Mouse (Mus musculus) ES-E14 (cell line): ENCODE measurements at regions not wholly inside any gene's neighbourhood (a gene's known extent, or its start where the extent isn't known, plus 50 kb on each side); places are given as distances from the start of the nearest gene placed in this dataset.

ENCODE experiments used
- CHD2 ChIP-seq: IDR thresholded peaks from 2 replicates; pipeline ENCODE4 v1.6.1; 2014; ENCODE audit warnings: mild to moderate bottlenecking, low read depth, low read length, inconsistent platforms
- HCFC1 ChIP-seq: IDR thresholded peaks from 2 replicates; pipeline ENCODE4 v1.6.1; 2012; ENCODE audit warnings: low read length, inconsistent platforms, borderline replicate concordance; ENCODE audit not compliant: insufficient read depth
- ZC3H11A ChIP-seq: IDR thresholded peaks from 2 replicates; pipeline ENCODE4 v1.6.1; 2012; ENCODE audit warnings: low read depth, mild to moderate bottlenecking, inconsistent platforms, low read length, borderline replicate concordance
- ZNF384 ChIP-seq: IDR thresholded peaks from 2 replicates; pipeline ENCODE4 v1.6.1; 2012; ENCODE audit warnings: low read depth, low read length, inconsistent platforms

DNA sequence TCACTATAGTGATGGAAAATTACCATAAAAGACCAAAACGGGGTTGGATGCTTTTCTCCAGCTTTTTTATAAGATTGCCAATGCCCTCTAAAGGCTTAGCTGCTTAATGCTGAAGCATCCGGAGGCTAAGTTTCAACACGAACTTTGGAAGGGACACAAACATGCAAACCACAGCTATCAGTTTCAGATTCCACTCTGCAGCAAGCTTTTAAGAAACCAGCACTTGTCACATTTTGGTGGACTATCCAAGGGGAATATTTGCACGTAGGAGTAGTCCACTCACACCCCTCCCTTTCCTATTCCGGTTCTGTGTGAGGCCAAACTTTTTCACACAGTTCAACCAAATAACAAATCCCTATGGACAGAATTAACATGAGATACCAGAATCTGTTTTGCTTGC, 157.9 kb downstream of the Plpp3 start:
- TF ChIP-seq HCFC1 (no peak), ZC3H11A (no peak), CHD2 (no peak), ZNF384 (no peak)
